In the genomic region with DNA sequence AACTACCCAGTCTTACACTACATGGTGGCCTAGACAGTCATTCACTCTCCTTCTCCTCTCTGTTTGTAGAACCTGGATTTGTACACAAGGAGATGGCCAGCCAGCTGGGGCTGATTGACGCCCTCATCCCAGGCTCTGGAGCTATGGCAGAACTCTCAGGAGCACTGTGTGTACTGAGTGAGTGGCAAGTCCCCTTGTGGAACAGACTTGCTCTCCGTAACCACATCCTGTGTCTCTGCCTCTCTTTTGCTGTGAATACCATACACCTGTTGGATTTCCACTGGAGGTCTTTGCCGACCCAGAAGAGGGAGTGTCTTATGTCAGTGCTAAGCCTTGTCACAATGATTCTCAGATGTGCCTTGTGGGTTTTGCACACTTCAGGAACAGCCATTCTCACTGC, we compare ENCODE assay signal across 24 mouse cellular contexts. TPM values are rescaled to one million over a fixed set of nuclear protein-coding genes. Genes with fewer than 3 reads are reported as not detected.
DNase-seq lines count a peak whose midpoint lies in the region; ATAC-seq and TF ChIP-seq lines count a peak whose summit lies in the region.
"Not testable (repeated sequence)": the region's sequence is repeated elsewhere in the genome, so short reads cannot be mapped to it uniquely, and the experiment has no call there.
"Had no signal": no experiment of that assay in that cellular context is flagged by ENCODE, and none has a peak within 500 bp of the region (broad histone marks: within the 10 kb centered on the region; RNA-seq: fewer than 3 reads in every experiment).

No protein-coding gene starts in this region.

- not testable (repeated sequence) for TF ChIP-seq POLR2A in thymus, adult 2 months (IDR thresholded peaks at IDR 0.05; ENCODE audit: control insufficient read depth, extremely low read depth, insufficient read depth, low read length, poor library complexity)

- H3K4me3 ChIP-seq in thymus, adult 2 months (ENCODE audit: control insufficient read depth, insufficient read depth, low read length) = not testable (repeated sequence)

- not testable (repeated sequence) for TF ChIP-seq CTCF in thymus, adult 2 months (IDR thresholded peaks at IDR 0.05; ENCODE audit: borderline replicate concordance, control insufficient read depth, extremely low read depth, insufficient read depth, low read length, poor library complexity)

- peaks cover 20% of the 10 kb centered on the region for H3K4me1 ChIP-seq in thymus, adult 2 months (replicated peaks; ENCODE audit: control insufficient read depth, insufficient read depth, low read length)

- H3K27me3 ChIP-seq in thymus, adult 2 months (ENCODE audit: control insufficient read depth, insufficient read depth, low read length) = not testable (repeated sequence)

- peak; percentile 37 for ATAC-seq in CD4-positive, CD25-positive, alpha-beta regulatory T cell, adult 4 months
- 0 out of 2 replicates have a peak, but pooled peaks have one; percentile 46 for ATAC-seq in erythroid progenitor cell, adult 5-6 weeks (replicated peaks; ENCODE audit: low FRiP score, poor library complexity, severe bottlenecking)

- peak overlapping the region; percentile 94 for H3K27ac ChIP-seq in thymus, adult 2 months (ENCODE audit: control insufficient read depth, insufficient read depth, low read length)

- WGBS in thymus, adult 2 months = 4% methylated on average over 3 of the region's 3 CpGs

- DNase-seq in naive thymus-derived CD4-positive, alpha-beta T cell, adult 2 months (ENCODE audit: low read depth) = peak; percentile 37
- DNase-seq in thymus, adult 2 months = peak; percentile 55
- peak; percentile 49 to 62 for DNase-seq in thymus, postnatal 10 days (ENCODE audit: low spot score in 2 of 2)
- DNase-seq in thymus, postnatal 25 days = peak; percentile 72
- peak; percentile 56 for DNase-seq in thymus, postnatal 4 days

- not testable (repeated sequence) for H3K36me3 ChIP-seq in thymus, adult 2 months (ENCODE audit: control insufficient read depth, insufficient read depth, low read length)

RNA-seq across cellular contexts. Expression of a gene that starts 3.5 kb away (rescaled TPM):
- under 1 TPM in 1 of 2 experiments, not detected in 1; 0.13 TPM for polyA plus RNA-seq in CD4-positive, CD25-positive, alpha-beta regulatory T cell, adult 4 months (2017; shearing (Covaris generic))
- not detected in 2 replicates for total RNA-seq in erythroid progenitor cell, adult 5-6 weeks (2015; ENCODE audit: low replicate concordance)
- not detected in 2 replicates for total RNA-seq in erythroid progenitor cell, adult 5-6 weeks (2017; ENCODE audit: low replicate concordance)
- not detected in 2 replicates for polyA plus RNA-seq in thymus, adult 2 months (2012; rRNA removed)
- total RNA-seq: adrenal gland, adult 18-20 months; adrenal gland, adult 8-10 months; adrenal gland, postnatal 14 days; adrenal gland, postnatal 36 days; ES-E14; MEL had no signal
- polyA plus RNA-seq: C2C12; cerebellum, adult 2 months; cortical plate, adult 2 months; embryonic facial prominence, embryonic 10.5 days; embryonic facial prominence, embryonic 12.5 days; embryonic facial prominence, embryonic 14.5 days; forebrain, embryonic 10.5 days; forebrain, embryonic 14.5 days; forebrain, embryonic 16.5 days had no signal

RNA-seq across cellular contexts. Expression of a gene that starts 6.5 kb away (rescaled TPM):
- not detected for polyA plus RNA-seq in CD4-positive, CD25-positive, alpha-beta regulatory T cell, adult 4 months (2017; shearing (Covaris generic))
- not detected in 2 replicates for total RNA-seq in erythroid progenitor cell, adult 5-6 weeks (2015; ENCODE audit: low replicate concordance)
- not detected in 2 replicates for total RNA-seq in erythroid progenitor cell, adult 5-6 weeks (2017; ENCODE audit: low replicate concordance)
- not detected in 2 replicates for polyA plus RNA-seq in thymus, adult 2 months (2012; rRNA removed)
- total RNA-seq: adrenal gland, adult 18-20 months; adrenal gland, adult 8-10 months; adrenal gland, postnatal 14 days; adrenal gland, postnatal 36 days; ES-E14; MEL had no signal
- polyA plus RNA-seq: C2C12; cerebellum, adult 2 months; embryonic facial prominence, embryonic 10.5 days; embryonic facial prominence, embryonic 12.5 days; forebrain, embryonic 10.5 days; forebrain, embryonic 12.5 days; forebrain, embryonic 14.5 days; forebrain, embryonic 16.5 days had no signal

RNA-seq across cellular contexts. Expression of a gene that starts 14.4 kb away (rescaled TPM):
- polyA plus RNA-seq in CD4-positive, CD25-positive, alpha-beta regulatory T cell, adult 4 months (2017; shearing (Covaris generic)) = 1 to 10 TPM; 7.1 to 7.9 TPM
- total RNA-seq in erythroid progenitor cell, adult 5-6 weeks (2015; ENCODE audit: low replicate concordance) = 11.5 and 13.4 TPM in 2 replicates
- total RNA-seq in erythroid progenitor cell, adult 5-6 weeks (2017; ENCODE audit: low replicate concordance) = 11.0 and 32.9 TPM in 2 replicates
- 17.4 and 18.9 TPM in 2 replicates for polyA plus RNA-seq in thymus, adult 2 months (2012; rRNA removed)

RNA-seq across cellular contexts. Expression of a gene that starts 17.7 kb away (rescaled TPM):
- not detected for polyA plus RNA-seq in CD4-positive, CD25-positive, alpha-beta regulatory T cell, adult 4 months (2017; shearing (Covaris generic))
- total RNA-seq in erythroid progenitor cell, adult 5-6 weeks (2015; ENCODE audit: low replicate concordance) = not detected in 2 replicates
- total RNA-seq in erythroid progenitor cell, adult 5-6 weeks (2017; ENCODE audit: low replicate concordance) = not detected in 2 replicates
- not detected in 2 replicates for polyA plus RNA-seq in thymus, adult 2 months (2012; rRNA removed)
- total RNA-seq: adrenal gland, adult 18-20 months; adrenal gland, adult 8-10 months; adrenal gland, postnatal 14 days; adrenal gland, postnatal 36 days; ES-E14; MEL had no signal
- polyA plus RNA-seq: activated CD4-positive, CD25-positive, alpha-beta regulatory T cell, adult 4 months; C2C12; cerebellum, adult 2 months; cortical plate, adult 2 months; embryonic facial prominence, embryonic 10.5 days; embryonic facial prominence, embryonic 12.5 days; forebrain, embryonic 10.5 days; forebrain, embryonic 12.5 days; forebrain, embryonic 14.5 days; forebrain, embryonic 16.5 days had no signal

RNA-seq across cellular contexts. Expression of a gene that starts 30.8 kb away (rescaled TPM):
- under 1 TPM in 1 of 2 experiments, not detected in 1; 1.00 TPM for polyA plus RNA-seq in CD4-positive, CD25-positive, alpha-beta regulatory T cell, adult 4 months (2017; shearing (Covaris generic))
- not detected in 2 replicates for total RNA-seq in erythroid progenitor cell, adult 5-6 weeks (2015; ENCODE audit: low replicate concordance)
- not detected in 2 replicates for total RNA-seq in erythroid progenitor cell, adult 5-6 weeks (2017; ENCODE audit: low replicate concordance)
- polyA plus RNA-seq in thymus, adult 2 months (2012; rRNA removed) = 0.59 and 0.82 TPM in 2 replicates
- total RNA-seq: MEL had no signal
- polyA plus RNA-seq: activated CD4-positive, CD25-positive, alpha-beta regulatory T cell, adult 4 months; C2C12 had no signal
